Mouse (Mus musculus) intestine, embryonic 16.5 days (tissue): ENCODE measurements at regions not wholly inside any gene's neighbourhood (a gene's known extent, or its start where the extent isn't known, plus 50 kb on each side); places are given as distances from the start of the nearest gene placed in this dataset.

Experiments used
- ATAC-seq: fragments of 200-750 bp; cut with Nextera tagmentation; 2 replicates; pipeline ENCODE4 v1.8.0; 2017; ENCODE audit warnings: moderate TSS enrichment, moderate library complexity
- H3K27ac ChIP-seq: fragments of 300-500 bp; sonication (generic); 2 replicates; pipeline ENCODE4 v1.5.1; 2014; ENCODE audit warnings: mild to moderate bottlenecking, low read length
- H3K27me3 ChIP-seq: fragments of 300-500 bp; sonication (generic); replicated peaks from 2 replicates; pipeline ENCODE4 v1.6.1; 2014; ENCODE audit warnings: low read length, control low read depth, mixed read lengths; ENCODE audit not compliant: control insufficient read depth, insufficient read depth
- H3K36me3 ChIP-seq: fragments of 300-500 bp; sonication (generic); 2 replicates; pipeline ENCODE4 v1.6.1; 2014; ENCODE audit warnings: low read length, control low read depth; ENCODE audit not compliant: control insufficient read depth, insufficient read depth
- H3K4me1 ChIP-seq: fragments of 300-500 bp; sonication (generic); 2 replicates; pipeline ENCODE4 v1.6.1; 2014; ENCODE audit warnings: low read length, control low read depth, mixed read lengths; ENCODE audit not compliant: control insufficient read depth, insufficient read depth
- H3K4me2 ChIP-seq: fragments of 300-500 bp; sonication (generic); 2 replicates; pipeline ENCODE4 v1.6.1; 2014; ENCODE audit warnings: low read depth, low read length, control low read depth
- H3K4me3 ChIP-seq: fragments of 300-500 bp; sonication (generic); 2 replicates; pipeline ENCODE4 v1.5.1; 2014; ENCODE audit warnings: mild to moderate bottlenecking, low read length
- H3K9ac ChIP-seq: fragments of 300-500 bp; sonication (generic); 2 replicates; pipeline ENCODE4 v1.6.1; 2014; ENCODE audit warnings: low read depth, low read length
- H3K9me3 ChIP-seq: fragments of 300-500 bp; sonication (generic); 2 replicates; pipeline ENCODE4 v1.6.1; 2016; ENCODE audit warnings: low read length, control low read depth; ENCODE audit not compliant: control insufficient read depth
- WGBS: fragments of 180-500 bp; shearing (Covaris S2); extraction: QIAGEN DNeasy Blood & Tissue Kit; methylation state at CpG from one replicate; pipeline ENCODE4 v1.1.7; 2014; 5-methylcytosine and 5-hydroxymethylcytosine counted together

- no peak overlapping the region for H3K9ac ChIP-seq
- peaks cover 3% of the 10 kb centered on the region; the same call in 1 of the 2 replicates for H3K4me1 ChIP-seq
- H3K4me2 ChIP-seq = no peak overlapping the region
- H3K27me3 ChIP-seq = no peaks in the 10 kb centered on the region
- 60% methylated on average over 11 of the region's 11 CpGs for WGBS
- no peaks in the 10 kb centered on the region for H3K9me3 ChIP-seq
- peak overlapping the region; percentile 53; the same call in 1 of the 2 replicates for H3K27ac ChIP-seq
- ATAC-seq = no peak
- no peaks in the 10 kb centered on the region for H3K36me3 ChIP-seq
- no peak overlapping the region for H3K4me3 ChIP-seq
Measured at GRCm38 (mm10) chr14:76708728-76709127, 152.0 kb upstream of the Serp2 start.

- Histone ChIP-seq H3K4me2 (no peak overlapping the region), H3K27ac (no peak overlapping the region; the same call in 1 of the 2 replicates), H3K27me3 (no peaks in the 10 kb centered on the region), H3K4me1 (peaks cover 15% of the 10 kb centered on the region), H3K9ac (no peak overlapping the region), H3K4me3 (no peak overlapping the region), H3K36me3 (no peaks in the 10 kb centered on the region), H3K9me3 (no peaks in the 10 kb centered on the region)
- ATAC-seq = no peak
- 87% methylated on average over 7 of the region's 7 CpGs for WGBS
Measured at GRCm38 (mm10) chr14:76703373-76703764, 146.7 kb upstream of the Serp2 start.

GRCm38 (mm10) chr14:76702709-76703372, 146.2 kb upstream of the Serp2 start:
- Histone ChIP-seq H3K4me3 (no peak overlapping the region), H3K9ac (no peak overlapping the region), H3K36me3 (no peaks in the 10 kb centered on the region), H3K4me2 (no peak overlapping the region), H3K27me3 (no peaks in the 10 kb centered on the region), H3K27ac (peak overlapping the region; percentile 10; the same call in 1 of the 2 replicates), H3K9me3 (no peaks in the 10 kb centered on the region), H3K4me1 (peaks cover 20% of the 10 kb centered on the region)
- ATAC-seq = no peak
- WGBS = 51% methylated on average over 8 of the region's 8 CpGs

- H3K9ac ChIP-seq = no peak overlapping the region
- H3K4me2 ChIP-seq = no peak overlapping the region
- 0 out of 2 replicates have a peak overlapping the region, but pooled peaks have one; percentile 10 for H3K27ac ChIP-seq
- ATAC-seq = no peak
- H3K9me3 ChIP-seq = no peaks in the 10 kb centered on the region
- H3K27me3 ChIP-seq = no peaks in the 10 kb centered on the region
- H3K36me3 ChIP-seq = no peaks in the 10 kb centered on the region
- peaks cover 25% of the 10 kb centered on the region for H3K4me1 ChIP-seq
- WGBS = 69% methylated on average over 14 of the region's 14 CpGs
- no peak overlapping the region for H3K4me3 ChIP-seq
Measured at GRCm38 (mm10) chr14:76701911-76702708, 145.4 kb upstream of the Serp2 start.

GRCm38 (mm10) chr14:76701304-76701703, 144.6 kb upstream of the Serp2 start:
- H3K27ac ChIP-seq = no peak overlapping the region
- 91% methylated on average over 1 of the region's 1 CpGs for WGBS
- no peaks in the 10 kb centered on the region for H3K27me3 ChIP-seq
- no peak overlapping the region for H3K9ac ChIP-seq
- no peaks in the 10 kb centered on the region for H3K9me3 ChIP-seq
- H3K4me2 ChIP-seq = no peak overlapping the region
- H3K36me3 ChIP-seq = no peaks in the 10 kb centered on the region
- H3K4me1 ChIP-seq = peaks cover 25% of the 10 kb centered on the region
- H3K4me3 ChIP-seq = no peak overlapping the region
- no peak for ATAC-seq

- Histone ChIP-seq H3K9ac (no peak overlapping the region), H3K27me3 (no peaks in the 10 kb centered on the region), H3K27ac (no peak overlapping the region), H3K4me3 (no peak overlapping the region), H3K9me3 (no peaks in the 10 kb centered on the region), H3K4me2 (no peak overlapping the region), H3K36me3 (no peaks in the 10 kb centered on the region), H3K4me1 (peaks cover 28% of the 10 kb centered on the region)
- no peak for ATAC-seq
- 84% methylated on average over 3 of the region's 3 CpGs for WGBS
Measured at GRCm38 (mm10) chr14:76700796-76701195, 144.1 kb upstream of the Serp2 start.

- no peaks in the 10 kb centered on the region for H3K9me3 ChIP-seq
- H3K4me3 ChIP-seq = no peak overlapping the region
- H3K9ac ChIP-seq = no peak overlapping the region
- H3K27me3 ChIP-seq = no peaks in the 10 kb centered on the region
- no peak overlapping the region for H3K27ac ChIP-seq
- WGBS = 91% methylated on average over 4 of the region's 4 CpGs
- peaks cover 31% of the 10 kb centered on the region for H3K4me1 ChIP-seq
- ATAC-seq = no peak
- no peak overlapping the region for H3K4me2 ChIP-seq
- no peaks in the 10 kb centered on the region for H3K36me3 ChIP-seq
Measured at GRCm38 (mm10) chr14:76700190-76700589, 143.5 kb upstream of the Serp2 start.

GRCm38 (mm10) chr14:76698718-76699402, 142.2 kb upstream of the Serp2 start:
- peak; percentile 84 for ATAC-seq
- no peak overlapping the region for H3K4me3 ChIP-seq
- H3K36me3 ChIP-seq = no peaks in the 10 kb centered on the region
- peaks cover 36% of the 10 kb centered on the region for H3K4me1 ChIP-seq
- 30% methylated on average over 4 of the region's 4 CpGs for WGBS
- peak overlapping the region; percentile 94 for H3K27ac ChIP-seq
- H3K27me3 ChIP-seq = no peaks in the 10 kb centered on the region
- no peak overlapping the region for H3K9ac ChIP-seq
- no peaks in the 10 kb centered on the region for H3K9me3 ChIP-seq
- 0 out of 2 replicates have a peak overlapping the region, but pooled peaks have one; percentile 23 for H3K4me2 ChIP-seq

GRCm38 (mm10) chr14:76696729-76697128, 140.0 kb upstream of the Serp2 start:
- no peaks in the 10 kb centered on the region for H3K27me3 ChIP-seq
- H3K9me3 ChIP-seq = no peaks in the 10 kb centered on the region
- 63% methylated on average over 4 of the region's 4 CpGs for WGBS
- no peak for ATAC-seq
- H3K4me2 ChIP-seq = no peak overlapping the region
- no peaks in the 10 kb centered on the region for H3K36me3 ChIP-seq
- H3K4me1 ChIP-seq = peaks cover 35% of the 10 kb centered on the region
- no peak overlapping the region for H3K9ac ChIP-seq
- H3K27ac ChIP-seq = no peak overlapping the region
- H3K4me3 ChIP-seq = no peak overlapping the region
